17 mouse cellular contexts compared by ENCODE assay signal in the genomic region with DNA sequence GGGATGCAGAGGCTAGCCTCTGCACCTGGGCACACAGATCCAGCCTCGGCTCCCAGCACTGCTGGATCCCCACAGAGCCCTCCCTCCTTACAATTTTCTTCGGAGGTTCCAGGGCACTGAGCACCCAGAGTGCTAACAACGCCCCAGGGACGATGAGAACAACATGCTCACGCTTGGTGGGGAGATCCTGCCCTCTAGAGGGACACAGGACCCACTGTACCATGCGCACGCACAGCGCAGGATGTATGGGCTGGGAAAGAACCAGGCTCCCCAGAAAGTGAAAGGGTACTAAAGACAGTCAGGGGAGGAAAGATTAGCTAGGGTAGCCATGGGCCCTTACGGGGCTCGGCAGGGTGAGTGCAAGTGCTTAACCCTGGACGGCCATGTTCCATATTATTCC. TPM values are rescaled to one million over a fixed set of nuclear protein-coding genes. Genes with fewer than 3 reads are reported as not detected.
DNase-seq lines count a peak whose midpoint lies in the region; ATAC-seq and TF ChIP-seq lines count a peak whose summit lies in the region.
"Had no signal": no experiment of that assay in that cellular context is flagged by ENCODE, and none has a peak within 500 bp of the region (broad histone marks: within the 10 kb centered on the region; RNA-seq: fewer than 3 reads in every experiment).

No protein-coding gene starts in this region.

- peaks cover 61% of the 10 kb centered on the region for H3K27me3 ChIP-seq in forebrain, embryonic 14.5 days (replicated peaks; ENCODE audit: control insufficient read depth, insufficient read depth, low read length)
- peaks cover 90% of the 10 kb centered on the region for H3K27me3 ChIP-seq in forebrain, embryonic 12.5 days
- peaks cover 55% of the 10 kb centered on the region for H3K27me3 ChIP-seq in lung, embryonic 14.5 days (ENCODE audit: insufficient read depth, low read length)

- TF ChIP-seq CTCF in lung, embryonic 14.5 days (IDR thresholded peaks at IDR 0.05; ENCODE audit: low read depth) = peak; percentile 68

- no peak overlapping the region for H3K27ac ChIP-seq in forebrain, embryonic 14.5 days (ENCODE audit: low read depth, low read length)
- no peak overlapping the region for H3K27ac ChIP-seq in forebrain, embryonic 12.5 days
- H3K27ac ChIP-seq in lung, embryonic 14.5 days (ENCODE audit: low read depth) = no peak overlapping the region
- H3K27ac ChIP-seq: midbrain, embryonic 12.5 days had no signal

- no peak for ATAC-seq in forebrain, embryonic 14.5 days
- no peak for ATAC-seq in forebrain, embryonic 12.5 days (ENCODE audit: low FRiP score)
- peak; percentile 16; the same call in 1 of the 2 replicates for ATAC-seq in lung, embryonic 14.5 days (ENCODE audit: insufficient read depth)
- ATAC-seq in common myeloid progenitor, adult 5-6 weeks (replicated peaks; ENCODE audit: low read depth, poor library complexity, severe bottlenecking) = peak; percentile 37
- peak; percentile 49 for ATAC-seq in megakaryocyte progenitor cell, adult 5-6 weeks (replicated peaks; ENCODE audit: poor library complexity)
- no peak for ATAC-seq in monocyte, adult 5-6 weeks (replicated peaks; ENCODE audit: insufficient number of reproducible peaks, low FRiP score, low TSS enrichment, poor library complexity, severe bottlenecking)

- no peaks in the 10 kb centered on the region for H3K36me3 ChIP-seq in forebrain, embryonic 14.5 days (ENCODE audit: control insufficient read depth, insufficient read depth, low read length)
- H3K36me3 ChIP-seq in forebrain, embryonic 12.5 days (replicated peaks) = no peaks in the 10 kb centered on the region
- H3K36me3 ChIP-seq in lung, embryonic 14.5 days (ENCODE audit: insufficient read depth) = no peaks in the 10 kb centered on the region
- H3K36me3 ChIP-seq: heart, embryonic 12.5 days; midbrain, embryonic 12.5 days had no signal

- 13% methylated on average over 11 of the region's 11 CpGs for WGBS in forebrain, embryonic 14.5 days
- 5% methylated on average over 11 of the region's 11 CpGs for WGBS in forebrain, embryonic 12.5 days
- 17% methylated on average over 11 of the region's 11 CpGs for WGBS in lung, embryonic 14.5 days

- peak; percentile 32 for DNase-seq in forebrain, embryonic 14.5 days (ENCODE audit: low spot score)
- peak; percentile 64 for DNase-seq in lung, embryonic 14.5 days
- no peak for DNase-seq in lung, postnatal 14 days
- DNase-seq in testis, postnatal 10 days (ENCODE audit: low spot score) = no peak
- DNase-seq: cerebellum, adult 9-10 months; gastrocnemius, postnatal 10 days; kidney, postnatal 25 days; right cerebral cortex, postnatal 25 days had no signal

- no peak overlapping the region for H3K4me2 ChIP-seq in forebrain, embryonic 14.5 days (ENCODE audit: low read length)
- no peak overlapping the region for H3K4me2 ChIP-seq in forebrain, embryonic 12.5 days
- H3K4me2 ChIP-seq in lung, embryonic 14.5 days = no peak overlapping the region
- H3K4me2 ChIP-seq: heart, embryonic 12.5 days; midbrain, embryonic 12.5 days had no signal

- H3K9me3 ChIP-seq in forebrain, embryonic 14.5 days (replicated peaks; ENCODE audit: control insufficient read depth, low read length) = no peaks in the 10 kb centered on the region
- H3K9me3 ChIP-seq in forebrain, embryonic 12.5 days = no peaks in the 10 kb centered on the region
- no peaks in the 10 kb centered on the region for H3K9me3 ChIP-seq in lung, embryonic 14.5 days (ENCODE audit: low read depth, low read length)
- H3K9me3 ChIP-seq: heart, embryonic 12.5 days; midbrain, embryonic 12.5 days had no signal

- H3K4me1 ChIP-seq in forebrain, embryonic 14.5 days (ENCODE audit: control insufficient read depth, insufficient read depth, low read length) = no peaks in the 10 kb centered on the region; the same call in 1 of the 2 replicates
- peaks cover 17% of the 10 kb centered on the region for H3K4me1 ChIP-seq in forebrain, embryonic 12.5 days
- 0 out of 2 replicates have a peak, but pooled peaks cover 5% of the 10 kb centered on the region for H3K4me1 ChIP-seq in lung, embryonic 14.5 days (ENCODE audit: insufficient read depth)

- H3K4me3 ChIP-seq in forebrain, embryonic 14.5 days (ENCODE audit: low read depth, low read length) = no peak overlapping the region
- no peak overlapping the region for H3K4me3 ChIP-seq in forebrain, embryonic 12.5 days (replicated peaks)
- no peak overlapping the region for H3K4me3 ChIP-seq in lung, embryonic 14.5 days (ENCODE audit: low read depth, low read length)
- H3K4me3 ChIP-seq: heart, embryonic 12.5 days; midbrain, embryonic 12.5 days had no signal

- no peak overlapping the region for H3K9ac ChIP-seq in forebrain, embryonic 14.5 days (ENCODE audit: low read length)
- H3K9ac ChIP-seq in forebrain, embryonic 12.5 days = no peak overlapping the region
- no peak overlapping the region for H3K9ac ChIP-seq in lung, embryonic 14.5 days
- H3K9ac ChIP-seq: heart, embryonic 12.5 days; midbrain, embryonic 12.5 days had no signal

RNA-seq across cellular contexts. Expression of a gene that starts 1.1 kb away (rescaled TPM):
- 1.0 and 1.5 TPM in 2 replicates for polyA plus RNA-seq in forebrain, embryonic 14.5 days (2014; fragmentation: Nextera tagmentation; extraction: Ambion mirVana)
- not detected in 2 replicates for polyA plus RNA-seq in forebrain, embryonic 12.5 days (2016; fragmentation: Nextera tagmentation; extraction: Ambion mirVana)
- polyA plus RNA-seq in lung, embryonic 14.5 days (2014; fragmentation: Nextera tagmentation; extraction: Ambion mirVana) = 0.18 TPM in 1 of 2 replicates, not detected in the other
- not detected in 2 replicates for total RNA-seq in common myeloid progenitor, adult 5-6 weeks (2017)
- total RNA-seq in megakaryocyte progenitor cell, adult 5-6 weeks (2015) = not detected in 2 replicates
- not detected in 2 replicates for total RNA-seq in megakaryocyte progenitor cell, adult 5-6 weeks (2017)
- not detected in 3 replicates for total RNA-seq in monocyte, adult 5-6 weeks (2017)
- total RNA-seq: gastrocnemius, postnatal 10 days had no signal
- polyA plus RNA-seq: heart, embryonic 12.5 days; liver, embryonic 16.5 days; stomach, embryonic 14.5 days; urinary bladder, adult 2 months had no signal

RNA-seq across cellular contexts. Expression of a gene that starts 6.4 kb away (rescaled TPM):
- 4.0 and 5.0 TPM in 2 replicates for polyA plus RNA-seq in forebrain, embryonic 14.5 days (2014; fragmentation: Nextera tagmentation; extraction: Ambion mirVana)
- 4.4 and 5.1 TPM in 2 replicates for polyA plus RNA-seq in forebrain, embryonic 12.5 days (2016; fragmentation: Nextera tagmentation; extraction: Ambion mirVana)
- 2.6 and 2.7 TPM in 2 replicates for polyA plus RNA-seq in lung, embryonic 14.5 days (2014; fragmentation: Nextera tagmentation; extraction: Ambion mirVana)
- 5.4 TPM in 1 of 2 replicates, not detected in the other for total RNA-seq in common myeloid progenitor, adult 5-6 weeks (2017)
- 1.3 and 1.9 TPM in 2 replicates for total RNA-seq in megakaryocyte progenitor cell, adult 5-6 weeks (2015)
- 1.2 and 2.5 TPM in 2 replicates for total RNA-seq in megakaryocyte progenitor cell, adult 5-6 weeks (2017)
- total RNA-seq in monocyte, adult 5-6 weeks (2017) = 0.43 to 7.7 TPM (median 6.5 TPM) in 3 replicates

RNA-seq across cellular contexts. Expression of a gene that starts 34.7 kb away (rescaled TPM):
- 0.89 and 1.1 TPM in 2 replicates for polyA plus RNA-seq in forebrain, embryonic 14.5 days (2014; fragmentation: Nextera tagmentation; extraction: Ambion mirVana)
- 5.3 and 7.3 TPM in 2 replicates for polyA plus RNA-seq in forebrain, embryonic 12.5 days (2016; fragmentation: Nextera tagmentation; extraction: Ambion mirVana)
- polyA plus RNA-seq in lung, embryonic 14.5 days (2014; fragmentation: Nextera tagmentation; extraction: Ambion mirVana) = 32.7 and 36.3 TPM in 2 replicates
- total RNA-seq in common myeloid progenitor, adult 5-6 weeks (2017) = not detected in 2 replicates
- 0.10 TPM in 1 of 2 replicates, not detected in the other for total RNA-seq in megakaryocyte progenitor cell, adult 5-6 weeks (2015)
- total RNA-seq in megakaryocyte progenitor cell, adult 5-6 weeks (2017) = 0.07 TPM in 1 of 2 replicates, not detected in the other
- total RNA-seq in monocyte, adult 5-6 weeks (2017) = 0.19 to 0.21 TPM in 2 of 3 replicates, not detected in the other

RNA-seq across cellular contexts. Expression of a gene that starts 59.7 kb away (rescaled TPM):
- 0.26 and 0.38 TPM in 2 replicates for polyA plus RNA-seq in forebrain, embryonic 14.5 days (2014; fragmentation: Nextera tagmentation; extraction: Ambion mirVana)
- polyA plus RNA-seq in forebrain, embryonic 12.5 days (2016; fragmentation: Nextera tagmentation; extraction: Ambion mirVana) = 0.43 and 0.97 TPM in 2 replicates
- polyA plus RNA-seq in lung, embryonic 14.5 days (2014; fragmentation: Nextera tagmentation; extraction: Ambion mirVana) = 0.29 and 0.55 TPM in 2 replicates
- 1.1 TPM in 1 of 2 replicates, not detected in the other for total RNA-seq in common myeloid progenitor, adult 5-6 weeks (2017)
- 0.05 and 0.20 TPM in 2 replicates for total RNA-seq in megakaryocyte progenitor cell, adult 5-6 weeks (2015)
- total RNA-seq in megakaryocyte progenitor cell, adult 5-6 weeks (2017) = 0.20 TPM in 1 of 2 replicates, not detected in the other
- 2.1 to 2.9 TPM (median 2.5 TPM) in 3 replicates for total RNA-seq in monocyte, adult 5-6 weeks (2017)

Comparison
In these comparisons a context has a peak if more than half of its experiments do, and no peak if none do; other contexts are left out.
1. DNase-seq: peak in forebrain, embryonic 14.5 days (single experiment) and lung, embryonic 14.5 days (single experiment); none in lung, postnatal 14 days (single experiment) and testis, postnatal 10 days (single experiment).
2. ATAC-seq: peak in lung, embryonic 14.5 days (single experiment), common myeloid progenitor, adult 5-6 weeks (single experiment) and megakaryocyte progenitor cell, adult 5-6 weeks (single experiment); none in forebrain, embryonic 14.5 days (single experiment), forebrain, embryonic 12.5 days (single experiment) and monocyte, adult 5-6 weeks (single experiment).